Mouse (Mus musculus): Measurements from ENCODE around the gene Enox1.

DNA sequence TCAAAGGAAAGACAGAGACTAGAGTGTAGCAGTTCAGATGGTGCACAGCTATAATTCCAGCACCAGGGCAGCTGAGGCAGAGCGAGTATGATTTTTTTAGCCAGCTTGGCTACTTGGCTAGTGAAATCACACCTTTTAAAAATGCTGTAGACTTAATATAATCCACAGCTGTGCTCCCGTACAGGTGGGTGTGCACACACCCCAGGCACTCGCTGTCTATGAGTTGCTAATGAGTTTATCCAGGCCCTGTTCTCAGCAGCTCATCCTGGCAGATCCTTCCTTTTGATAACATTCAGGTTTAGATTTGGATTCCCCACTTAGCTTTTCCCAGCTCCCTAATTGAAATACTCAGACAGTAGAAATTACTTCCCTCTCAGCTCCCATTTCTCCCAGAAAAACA is 353.4 kb downstream of the Enox1 start:
- no peak for TF ChIP-seq GATA1 (IDR thresholded peaks at IDR 0.05; ENCODE audit: low read length)
- TF ChIP-seq TAL1 (IDR thresholded peaks at IDR 0.05; ENCODE audit: low read length), result no peak
